Mouse (Mus musculus): ENCODE results near the gene Myo15b. TPM values are rescaled to one million over a fixed set of nuclear protein-coding genes. Genes with fewer than 3 reads are reported as not detected.
"Not testable (repeated sequence)": the region's sequence is repeated elsewhere in the genome, so short reads cannot be mapped to it uniquely, and the experiment has no call there.

Myo15b gene
- polyA plus RNA-seq, 1 experiment from 2014 or later: 0.08 TPM

- Histone ChIP-seq H3K4me2 (replicated peaks) (no peak overlapping the region), H3K9me3 (no peaks in the 10 kb centered on the region), H3K4me1 (replicated peaks) (0 out of 2 replicates have a peak, but pooled peaks cover 8% of the 10 kb centered on the region), H3K9ac (replicated peaks) (no peak overlapping the region), H3K27ac (no peak overlapping the region), H3K36me3 (no peaks in the 10 kb centered on the region), H3K4me3 (replicated peaks) (no peak overlapping the region), H3K27me3 (no peaks in the 10 kb centered on the region)
- no peak for ATAC-seq
- WGBS: 98% methylated on average over 2 of the region's 2 CpGs
Observed at GRCm38 (mm10) chr11:115845819-115846218, 12.4 kb upstream of the Myo15b start.

- Histone ChIP-seq H3K4me2 (replicated peaks) (no peak overlapping the region), H3K9ac (replicated peaks) (no peak overlapping the region; the same call in 1 of the 2 replicates), H3K27me3 (peaks cover 40% of the 10 kb centered on the region), H3K4me3 (replicated peaks) (no peak overlapping the region), H3K27ac (no peak overlapping the region), H3K4me1 (replicated peaks) (peaks cover 17% of the 10 kb centered on the region), H3K36me3 (no peaks in the 10 kb centered on the region), H3K9me3 (no peaks in the 10 kb centered on the region)
- ATAC-seq: no peak
- 82% methylated on average over 6 of the region's 6 CpGs for WGBS
Observed at GRCm38 (mm10) chr11:115854674-115855073, 3.5 kb upstream of the Myo15b start.

DNA sequence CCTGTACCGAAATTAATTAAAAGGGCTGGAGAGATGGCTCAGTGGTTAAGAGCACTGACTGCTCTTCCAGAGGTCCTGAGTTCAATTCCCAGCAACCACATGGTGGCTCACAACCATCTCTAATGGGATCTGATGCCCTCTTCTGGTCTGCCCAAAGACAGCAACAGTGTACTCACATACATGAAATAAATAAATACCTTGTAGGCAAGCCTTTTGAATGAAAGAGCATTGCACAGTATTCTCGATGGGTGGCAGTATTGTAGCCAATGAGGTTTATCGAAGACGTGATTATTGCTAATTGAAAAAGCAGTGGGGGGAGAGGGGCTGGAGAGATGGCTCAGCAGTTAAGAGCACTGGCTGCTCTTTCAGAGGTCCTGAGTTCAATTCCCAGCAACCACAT is 1.1 kb upstream of the Myo15b start:
- not testable (repeated sequence) for H3K4me3 ChIP-seq (replicated peaks); H3K4me2 ChIP-seq (replicated peaks); H3K9ac ChIP-seq (replicated peaks); H3K36me3 ChIP-seq; H3K27ac ChIP-seq; H3K9me3 ChIP-seq; ATAC-seq
- WGBS: 89% methylated on average over 4 of the region's 4 CpGs
- H3K4me1 ChIP-seq (replicated peaks): peaks cover 19% of the 10 kb centered on the region
- peaks cover 65% of the 10 kb centered on the region for H3K27me3 ChIP-seq

DNA sequence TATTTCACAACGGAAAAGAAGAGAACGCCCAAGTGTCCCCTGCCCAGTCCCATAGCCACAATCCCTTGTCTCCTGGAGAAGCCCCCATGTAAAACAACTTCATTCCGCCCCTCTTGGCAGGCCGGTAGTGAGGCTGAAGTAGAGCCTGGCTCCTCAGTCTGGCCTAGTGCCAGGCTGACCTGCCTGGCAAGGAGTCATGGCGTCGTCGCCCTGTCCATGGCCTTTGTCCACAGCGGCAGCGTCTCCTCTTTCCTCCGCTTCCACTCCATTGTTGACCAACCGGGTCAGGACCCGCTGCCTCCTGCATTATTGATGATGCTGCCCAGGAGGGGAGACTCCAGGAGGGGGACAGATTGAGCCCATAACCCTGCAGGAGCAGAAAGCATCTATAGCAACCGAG is 270 bp upstream of the Myo15b start:
- Histone ChIP-seq H3K27ac (no peak overlapping the region), H3K9ac (replicated peaks) (no peak overlapping the region), H3K4me2 (replicated peaks) (no peak overlapping the region), H3K4me3 (replicated peaks) (no peak overlapping the region), H3K36me3 (no peaks in the 10 kb centered on the region), H3K9me3 (no peaks in the 10 kb centered on the region), H3K27me3 (peaks cover 72% of the 10 kb centered on the region), H3K4me1 (replicated peaks) (peaks cover 19% of the 10 kb centered on the region)
- ATAC-seq: no peak
- WGBS: 43% methylated on average over 13 of the region's 13 CpGs

GRCm38 (mm10) chr11:115859143-115859945 is 1.1 kb downstream of the Myo15b start:
- Histone ChIP-seq H3K9ac (replicated peaks) (peak overlapping the region; percentile 36), H3K4me1 (replicated peaks) (peaks cover 19% of the 10 kb centered on the region), H3K4me2 (replicated peaks) (peak overlapping the region; percentile 53), H3K27ac (no peak overlapping the region), H3K9me3 (no peaks in the 10 kb centered on the region), H3K4me3 (replicated peaks) (peak overlapping the region; percentile 31), H3K36me3 (no peaks in the 10 kb centered on the region), H3K27me3 (peaks cover 72% of the 10 kb centered on the region)
- 1% methylated on average over 75 of the region's 75 CpGs for WGBS
- peak; percentile 91 for ATAC-seq

- H3K36me3 ChIP-seq: no peaks in the 10 kb centered on the region
- ATAC-seq: no peak
- WGBS: 89% methylated on average over 8 of the region's 8 CpGs
Observed at GRCm38 (mm10) chr11:115863895-115864294, 5.7 kb downstream of the Myo15b start.

GRCm38 (mm10) chr11:115869393-115869792 is 11.2 kb downstream of the Myo15b start:
- Histone ChIP-seq H3K9ac (replicated peaks) (no peak overlapping the region), H3K36me3 (no peaks in the 10 kb centered on the region), H3K27ac (no peak overlapping the region), H3K4me2 (replicated peaks) (no peak overlapping the region), H3K27me3 (no peaks in the 10 kb centered on the region), H3K4me3 (replicated peaks) (no peak overlapping the region), H3K9me3 (no peaks in the 10 kb centered on the region), H3K4me1 (replicated peaks) (no peaks in the 10 kb centered on the region)
- ATAC-seq: no peak
- 89% methylated on average over 8 of the region's 8 CpGs for WGBS

More at GRCm38 (mm10) chr11:115863895-115864294, 5.7 kb downstream of the Myo15b start:
- Histone ChIP-seq H3K9me3 (no peaks in the 10 kb centered on the region), H3K9ac (replicated peaks) (no peak overlapping the region), H3K4me3 (replicated peaks) (no peak overlapping the region), H3K27ac (no peak overlapping the region), H3K27me3 (peaks cover 40% of the 10 kb centered on the region), H3K4me2 (replicated peaks) (no peak overlapping the region), H3K4me1 (replicated peaks) (peaks cover 10% of the 10 kb centered on the region)

GRCm38 (mm10) chr11:115872437-115872836 is 14.2 kb downstream of the Myo15b start:
- WGBS: 65% methylated on average over 4 of the region's 4 CpGs
- Histone ChIP-seq H3K4me1 (replicated peaks) (no peaks in the 10 kb centered on the region), H3K4me3 (replicated peaks) (no peak overlapping the region), H3K27ac (no peak overlapping the region), H3K4me2 (replicated peaks) (no peak overlapping the region), H3K36me3 (no peaks in the 10 kb centered on the region), H3K9ac (replicated peaks) (no peak overlapping the region), H3K9me3 (no peaks in the 10 kb centered on the region), H3K27me3 (no peaks in the 10 kb centered on the region)
- ATAC-seq: no peak

GRCm38 (mm10) chr11:115875935-115876334 is 17.7 kb downstream of the Myo15b start:
- WGBS: 91% methylated on average over 3 of the region's 3 CpGs
- ATAC-seq: no peak
- no peak overlapping the region for H3K4me3 ChIP-seq (replicated peaks)

DNA sequence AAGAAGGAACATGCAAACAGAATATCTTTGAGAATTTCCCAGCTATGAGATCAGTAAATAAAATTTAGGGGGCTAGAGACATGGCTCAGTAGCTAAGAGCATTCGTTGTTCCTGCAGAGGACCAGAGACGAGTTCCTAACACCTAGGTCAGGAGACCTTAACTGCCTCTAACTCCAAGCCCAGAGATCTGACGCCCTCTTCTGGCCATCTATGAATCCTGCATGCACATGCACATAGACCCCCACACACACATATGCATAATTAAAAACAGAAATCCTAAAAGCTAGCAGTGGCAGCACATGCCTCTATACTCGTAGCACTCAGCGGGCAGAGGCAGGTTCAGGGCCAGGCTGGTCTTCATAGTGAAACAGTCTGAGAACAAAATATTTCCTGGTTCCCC is 18.2 kb downstream of the Myo15b start:
- Histone ChIP-seq H3K4me3 (replicated peaks) (no peak overlapping the region), H3K27ac (no peak overlapping the region), H3K36me3 (no peaks in the 10 kb centered on the region), H3K4me1 (replicated peaks) (no peaks in the 10 kb centered on the region), H3K27me3 (no peaks in the 10 kb centered on the region), H3K9me3 (no peaks in the 10 kb centered on the region), H3K4me2 (replicated peaks) (no peak overlapping the region), H3K9ac (replicated peaks) (no peak overlapping the region)
- WGBS: 80% methylated on average over 5 of the region's 5 CpGs
- no peak for ATAC-seq

More at GRCm38 (mm10) chr11:115875935-115876334, 17.7 kb downstream of the Myo15b start:
- H3K4me2 ChIP-seq (replicated peaks): no peak overlapping the region
- no peak overlapping the region for H3K27ac ChIP-seq
- H3K4me1 ChIP-seq (replicated peaks): no peaks in the 10 kb centered on the region
- no peaks in the 10 kb centered on the region for H3K27me3 ChIP-seq
- no peaks in the 10 kb centered on the region for H3K36me3 ChIP-seq
- no peaks in the 10 kb centered on the region for H3K9me3 ChIP-seq
- no peak overlapping the region for H3K9ac ChIP-seq (replicated peaks)

GRCm38 (mm10) chr11:115877174-115877755 is 19.1 kb downstream of the Myo15b start:
- Histone ChIP-seq H3K4me3 (replicated peaks) (no peak overlapping the region), H3K9ac (replicated peaks) (no peak overlapping the region), H3K36me3 (no peaks in the 10 kb centered on the region), H3K27me3 (no peaks in the 10 kb centered on the region), H3K4me1 (replicated peaks) (no peaks in the 10 kb centered on the region), H3K4me2 (replicated peaks) (no peak overlapping the region), H3K27ac (no peak overlapping the region), H3K9me3 (no peaks in the 10 kb centered on the region)
- no peak for ATAC-seq
- WGBS: 80% methylated on average over 6 of the region's 6 CpGs

- WGBS: 83% methylated on average over 8 of the region's 8 CpGs
Observed at GRCm38 (mm10) chr11:115878071-115878470, 19.9 kb downstream of the Myo15b start.

More at GRCm38 (mm10) chr11:115878071-115878470, 19.9 kb downstream of the Myo15b start:
- H3K27ac ChIP-seq: no peak overlapping the region
- H3K4me1 ChIP-seq (replicated peaks): no peaks in the 10 kb centered on the region
- ATAC-seq: no peak
- H3K4me2 ChIP-seq (replicated peaks): no peak overlapping the region
- H3K36me3 ChIP-seq: no peaks in the 10 kb centered on the region
- H3K27me3 ChIP-seq: no peaks in the 10 kb centered on the region
- H3K9ac ChIP-seq (replicated peaks): no peak overlapping the region
- no peaks in the 10 kb centered on the region for H3K9me3 ChIP-seq
- H3K4me3 ChIP-seq (replicated peaks): no peak overlapping the region

Data from midbrain, embryonic 13.5 days (tissue).